Mouse (Mus musculus): ENCODE measurements around the gene Tspan1.

- TF ChIP-seq ZKSCAN1 (IDR thresholded peaks at IDR 0.05; ENCODE audit: low read depth, low read length) = no peak
- TF ChIP-seq POLR2A (IDR thresholded peaks at IDR 0.05; ENCODE audit: control insufficient read depth in 1 of 2, insufficient read depth in 1 of 2, low read depth in 1 of 2, low read length in 2 of 2, poor library complexity in 1 of 2) = no peak
- TF ChIP-seq CTCF (IDR thresholded peaks at IDR 0.05 in 2 of 3, conservative IDR thresholded peaks at IDR 0.05 in 1 of 3; ENCODE audit: control insufficient read depth in 1 of 3, insufficient read depth in 1 of 3, low read depth in 2 of 3, low read length in 3 of 3, poor library complexity in 1 of 3, severe bottlenecking in 1 of 3) = no peak
- TF ChIP-seq UBTF (IDR thresholded peaks at IDR 0.05; ENCODE audit: borderline replicate concordance, insufficient read depth, low read depth, low read length) = no peak
- no peak for TF ChIP-seq MEF2A (IDR thresholded peaks at IDR 0.05; ENCODE audit: extremely low read depth, insufficient replicate concordance, low read depth, low read length, poor library complexity, severe bottlenecking)
- TF ChIP-seq NRF1 (IDR thresholded peaks at IDR 0.05; ENCODE audit: insufficient read depth, low read depth, low read length, poor library complexity, severe bottlenecking) = no peak
- no peak for TF ChIP-seq ZMIZ1 (IDR thresholded peaks at IDR 0.05; ENCODE audit: low read depth, low read length)
- TF ChIP-seq POLR2AphosphoS2 (IDR thresholded peaks at IDR 0.05; ENCODE audit: low read length) = no peak
- no peak for TF ChIP-seq ELF1 (IDR thresholded peaks at IDR 0.05; ENCODE audit: low read depth, low read length)
Measured at GRCm38 (mm10) chr4:116173752-116174151, 6.4 kb upstream of the Tspan1 start.

Measured in MEL (cell line).